Mouse (Mus musculus): ENCODE data around the gene Ikzf1.

The Ikzf1 gene

DNA sequence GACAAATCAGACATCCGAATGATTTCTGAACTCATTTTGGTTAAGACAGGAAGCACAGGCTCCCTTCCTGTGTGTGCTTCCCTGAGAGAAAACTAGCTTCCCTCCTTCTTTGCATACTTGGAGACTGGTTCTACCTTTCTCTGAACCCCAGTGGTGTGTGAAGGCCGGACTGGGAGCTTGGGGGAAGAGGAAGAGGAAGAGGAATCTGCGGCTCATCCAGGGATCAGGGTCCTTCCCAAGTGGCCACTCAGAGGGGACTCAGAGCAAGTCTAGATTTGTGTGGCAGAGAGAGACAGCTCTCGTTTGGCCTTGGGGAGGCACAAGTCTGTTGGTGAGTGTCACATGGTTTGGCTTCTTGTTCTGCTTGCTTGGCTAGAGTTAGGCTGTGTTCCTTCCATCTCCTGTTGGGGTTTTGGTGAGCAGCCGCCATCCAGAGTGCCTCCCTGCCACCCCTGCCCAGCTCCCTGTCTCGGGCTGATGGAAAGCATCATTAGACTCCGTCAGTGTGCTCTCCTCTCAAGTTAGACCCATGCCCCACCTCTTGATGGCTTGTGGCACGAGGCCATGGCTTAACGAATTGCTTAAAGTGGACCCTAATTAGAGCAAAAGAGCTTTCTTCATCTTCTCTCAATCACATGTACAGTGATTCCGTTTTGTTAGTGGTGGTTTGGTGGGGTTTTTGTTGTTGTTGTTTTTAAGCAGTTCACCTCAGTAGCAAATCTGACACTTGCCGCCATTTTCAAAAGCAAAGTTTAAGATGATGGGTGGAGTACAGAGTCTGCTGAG is 5.4 kb downstream of the Ikzf1 start:
- no peak for DNase-seq (ENCODE audit: low spot score)

DNA sequence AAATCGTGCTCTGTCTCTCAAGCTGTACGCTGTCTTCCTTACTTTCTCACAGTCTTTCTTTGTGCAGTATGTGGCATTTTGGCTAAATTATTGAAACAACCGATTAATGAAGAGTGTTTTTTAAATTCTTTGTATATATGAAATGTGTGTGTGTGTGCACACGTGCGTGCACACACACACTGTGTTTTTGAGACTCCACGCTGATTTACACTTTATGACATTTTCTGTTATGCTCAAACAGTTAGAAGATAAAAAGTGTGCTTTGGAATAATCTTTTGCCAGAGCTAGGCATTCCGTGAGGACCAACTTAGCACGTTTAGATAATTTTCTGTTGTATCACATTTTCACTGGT is 6.0 kb downstream of the Ikzf1 start:
- no peak for DNase-seq (ENCODE audit: low spot score)

DNA sequence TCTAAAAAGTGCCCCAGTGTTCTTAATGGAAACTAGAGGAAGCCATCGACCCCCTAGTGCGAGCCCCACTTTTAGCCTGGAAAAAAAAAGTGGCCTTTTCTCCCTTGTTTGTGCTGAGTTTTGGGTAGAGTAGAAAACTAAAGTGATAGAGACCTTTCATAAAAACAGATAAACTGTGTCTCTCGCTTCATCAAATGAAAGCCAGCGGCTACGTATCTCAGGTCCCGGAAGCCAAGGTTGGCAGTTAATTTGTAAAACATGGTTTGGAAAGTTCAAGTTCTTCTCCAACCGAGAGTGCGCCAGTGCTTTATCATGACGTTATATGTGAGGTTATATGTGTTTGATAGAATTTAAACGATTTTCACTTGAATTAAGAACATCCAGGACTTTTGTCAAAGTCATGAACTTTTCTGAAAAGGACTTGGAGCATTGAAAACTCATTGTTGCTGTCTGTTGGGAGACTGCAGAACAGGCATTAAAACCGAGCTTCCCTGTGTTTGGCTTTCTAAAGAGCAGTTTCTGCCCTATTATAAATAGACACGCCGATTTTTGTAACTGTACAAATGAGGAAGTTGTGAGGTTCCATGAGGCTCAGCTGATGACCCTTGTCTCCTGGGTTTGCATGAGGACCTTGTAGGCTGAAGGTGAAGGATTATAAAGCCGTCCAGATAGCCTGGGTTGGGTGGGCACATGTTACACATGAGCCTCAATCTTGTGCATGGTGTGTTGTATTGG is 6.7 kb downstream of the Ikzf1 start:
- no peak for DNase-seq (ENCODE audit: low spot score)

DNA sequence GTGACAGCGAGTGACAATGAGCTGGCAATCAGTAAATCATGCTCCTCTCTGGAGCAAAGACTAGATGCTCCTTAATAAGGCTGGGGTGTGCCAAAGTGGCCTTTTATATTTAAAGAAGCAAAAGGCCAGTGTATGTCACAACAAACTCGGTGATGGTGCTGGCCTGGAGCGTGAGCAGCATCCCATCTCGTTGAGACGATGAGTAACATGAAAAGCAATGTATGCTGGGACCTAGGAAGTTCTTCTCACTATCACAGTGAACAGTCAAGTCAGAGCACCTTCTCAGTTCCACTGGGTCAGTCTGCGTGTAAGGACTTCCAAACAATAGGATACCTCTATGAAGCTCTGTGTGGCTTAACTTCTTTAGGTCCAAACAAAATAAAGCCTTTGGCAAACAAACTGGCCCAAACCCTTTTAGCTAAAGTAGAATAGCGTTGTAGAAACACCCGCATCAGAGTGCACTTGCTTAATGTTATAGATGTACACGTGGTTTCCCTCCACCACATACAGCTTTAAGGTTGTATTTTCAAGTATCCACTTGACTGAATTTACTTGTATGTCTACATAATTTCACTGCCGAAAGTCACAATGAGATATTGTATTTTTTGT is 7.9 kb downstream of the Ikzf1 start:
- no peak for DNase-seq (ENCODE audit: low spot score)

DNA sequence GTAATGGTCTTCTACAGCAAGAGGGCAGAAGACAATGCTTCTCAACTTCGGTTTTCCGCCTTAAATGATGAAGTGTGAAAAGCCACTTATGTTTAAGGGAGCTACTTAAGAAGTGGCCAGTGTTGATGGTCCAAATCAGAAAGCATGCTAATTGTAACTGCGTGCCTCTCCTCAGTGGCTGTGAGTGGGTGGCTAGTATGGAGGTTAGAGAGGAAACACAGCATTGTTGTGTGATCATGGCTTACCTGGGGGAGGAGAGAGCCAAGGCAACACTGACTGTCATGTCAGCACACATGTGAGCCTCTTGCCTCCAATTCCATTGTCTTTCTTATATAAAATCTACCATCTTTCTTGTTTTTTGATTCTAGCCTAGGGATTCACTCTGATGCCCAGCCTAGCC is 8.6 kb downstream of the Ikzf1 start:
- no peak for DNase-seq (ENCODE audit: low spot score)

DNA sequence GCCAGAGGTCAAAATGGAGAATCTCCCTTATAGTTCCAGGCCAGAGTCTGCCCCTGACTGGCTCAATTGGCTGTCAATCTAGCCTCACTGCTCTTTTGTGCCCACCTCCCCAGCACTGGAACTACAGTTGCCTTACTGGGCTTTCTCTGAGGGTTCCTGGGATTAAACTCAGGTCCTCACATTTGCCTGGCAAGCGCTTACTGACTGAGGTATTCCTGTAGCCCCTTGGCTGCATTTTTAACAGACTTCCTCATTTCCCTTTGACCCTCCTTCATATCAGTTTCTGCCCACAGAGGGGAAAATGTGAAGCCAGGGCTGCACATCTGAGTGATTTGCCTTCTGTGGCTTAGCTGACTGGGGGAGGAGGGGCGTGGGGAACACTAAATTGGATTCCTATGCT is 9.3 kb downstream of the Ikzf1 start:
- no peak for DNase-seq (ENCODE audit: low spot score)

DNA sequence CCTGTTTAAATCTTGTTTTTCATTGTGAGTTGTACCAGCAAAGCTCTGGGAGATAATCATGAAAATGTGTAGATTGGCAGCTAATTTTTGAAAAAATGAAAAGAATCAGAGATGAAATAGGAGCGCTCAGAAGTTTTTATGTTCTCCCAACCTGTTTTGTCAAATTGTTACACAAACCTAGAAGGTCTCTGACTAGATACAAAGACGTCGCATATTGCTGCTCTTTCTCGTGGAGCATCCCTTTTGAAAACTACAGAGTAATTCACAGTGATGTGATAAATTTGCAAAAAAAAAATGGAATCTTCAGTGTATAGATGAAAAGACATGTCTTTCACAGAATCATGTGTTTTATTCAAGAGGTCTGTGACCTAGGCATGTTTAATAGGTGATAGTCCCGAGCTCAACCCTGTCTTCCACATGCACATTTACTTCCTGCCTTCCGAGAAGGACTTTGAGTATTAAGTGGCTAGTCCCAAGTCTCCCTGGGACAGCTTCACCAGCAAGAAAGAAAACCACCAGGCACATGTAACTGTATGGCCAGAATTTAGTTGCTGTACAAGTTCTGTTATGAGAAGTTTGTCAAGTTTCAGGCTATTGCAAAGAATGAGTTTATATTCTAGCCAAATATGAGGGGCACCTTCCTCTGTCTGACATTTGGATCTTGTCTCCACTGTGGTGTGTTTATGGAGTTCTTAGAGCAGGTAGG is 9.8 kb downstream of the Ikzf1 start:
- DNase-seq (ENCODE audit: low spot score): no peak

DNA sequence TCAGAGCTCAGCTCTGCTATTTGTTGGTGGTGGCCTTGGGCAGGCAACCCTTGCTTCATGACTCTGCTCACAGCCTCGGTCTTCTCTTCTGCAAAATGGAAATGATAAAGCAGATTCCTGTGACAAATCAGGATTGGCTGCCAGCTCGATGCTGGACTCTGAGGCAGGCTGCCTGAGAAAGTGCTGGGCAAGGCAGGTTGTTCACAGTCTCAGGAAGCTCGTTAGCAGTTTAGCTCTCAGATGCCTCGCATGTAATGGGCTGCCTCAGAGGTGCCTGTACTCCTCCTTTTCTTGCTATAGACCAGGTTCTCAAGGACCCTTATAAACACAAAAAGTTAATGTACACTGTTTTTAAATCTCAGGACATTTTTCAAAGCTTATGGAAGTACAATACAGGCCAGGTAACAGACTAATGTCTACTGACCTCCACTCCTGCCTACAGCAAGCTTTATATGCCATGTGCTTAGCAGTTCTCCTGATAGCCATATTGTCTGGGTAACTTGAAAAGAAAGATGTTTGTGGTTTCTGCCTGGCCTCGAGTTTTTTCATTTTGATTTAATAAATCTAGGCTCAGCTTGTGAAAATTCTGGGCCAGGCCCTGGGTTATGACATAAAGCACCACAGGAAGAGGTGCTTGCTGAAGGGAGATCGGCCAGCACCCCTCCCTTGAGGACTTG is 10.5 kb downstream of the Ikzf1 start:
- DNase-seq (ENCODE audit: low spot score): no peak

DNA sequence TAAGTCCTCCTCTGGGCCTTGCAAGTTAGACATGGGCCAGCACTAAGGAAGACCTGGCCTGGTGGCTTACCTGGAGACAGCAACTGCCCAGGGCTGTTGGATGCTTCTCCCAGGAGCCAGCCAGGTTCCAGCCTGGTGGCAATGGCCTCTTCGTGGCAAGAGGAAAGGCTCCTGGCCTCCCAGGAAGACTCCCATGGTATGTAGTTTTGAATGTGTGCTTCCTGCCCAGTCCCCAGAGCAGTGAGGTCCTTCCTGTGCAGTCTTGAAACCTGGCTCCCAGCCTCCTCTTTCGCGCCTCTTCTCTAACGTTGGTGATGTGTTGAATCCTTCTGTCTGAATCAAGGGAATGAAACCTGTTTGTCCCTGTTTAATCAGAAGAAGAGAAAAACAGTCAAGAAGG is 11.1 kb downstream of the Ikzf1 start:
- DNase-seq (ENCODE audit: low spot score): no peak

DNA sequence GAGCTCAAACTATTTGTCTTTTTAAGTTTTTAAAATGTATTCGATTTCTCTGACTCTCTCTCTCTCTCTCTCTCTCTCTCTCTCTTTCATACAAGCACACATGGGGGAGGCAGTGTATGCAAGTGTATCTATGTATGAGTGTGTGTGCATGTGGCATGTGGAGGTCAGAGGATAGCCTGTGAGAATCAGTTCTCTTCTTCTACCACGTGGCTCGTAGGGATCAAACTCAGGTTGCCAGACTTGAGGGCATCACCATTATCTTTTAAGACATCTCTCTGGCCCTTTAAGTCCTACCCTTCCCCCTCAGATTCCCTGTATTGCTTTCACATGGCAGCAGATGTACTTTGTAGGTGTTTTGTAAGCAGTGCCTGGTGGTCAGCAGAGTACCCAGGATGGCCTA is 12.0 kb downstream of the Ikzf1 start:
- DNase-seq (ENCODE audit: low spot score): no peak

DNA sequence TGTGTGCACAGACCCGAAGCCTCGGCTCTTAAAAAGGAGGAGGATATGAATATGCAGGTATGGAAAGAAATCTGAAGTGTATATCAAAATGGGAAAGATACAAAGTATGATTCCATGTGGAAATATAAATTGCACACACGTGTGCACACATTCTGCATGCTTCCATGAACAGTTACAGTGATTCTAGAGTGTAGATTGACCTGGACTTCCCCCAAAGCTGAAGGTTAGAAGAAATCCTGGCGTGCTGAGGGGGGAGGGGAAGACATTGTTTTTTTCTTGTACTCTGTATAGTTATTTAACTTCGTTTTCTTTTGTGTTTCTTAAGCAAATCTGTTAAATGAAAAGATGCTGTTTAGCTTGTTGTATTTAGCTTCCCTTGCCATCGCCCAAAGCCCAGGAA is 16.6 kb downstream of the Ikzf1 start:
- DNase-seq (ENCODE audit: low spot score): no peak

DNA sequence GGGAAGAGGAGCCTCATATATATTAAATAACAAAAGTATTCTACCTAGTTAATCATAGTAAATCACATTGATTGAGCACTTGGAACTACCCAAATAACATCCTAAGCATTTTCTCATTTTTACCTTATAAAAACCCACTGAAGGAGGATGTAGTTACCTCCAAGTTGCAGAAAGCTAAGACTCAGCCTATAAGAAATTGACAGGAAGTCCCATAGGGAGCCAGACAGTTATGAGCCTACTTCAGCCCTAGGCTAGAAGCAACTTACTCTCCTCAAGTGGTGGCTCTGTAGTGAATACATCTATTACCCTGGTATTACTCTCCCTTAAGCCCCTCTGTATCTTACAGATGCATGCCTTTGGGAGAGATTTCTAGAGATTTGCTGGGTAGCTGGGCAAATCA is 19.0 kb downstream of the Ikzf1 start:
- no peak for DNase-seq (ENCODE audit: low spot score)

DNA sequence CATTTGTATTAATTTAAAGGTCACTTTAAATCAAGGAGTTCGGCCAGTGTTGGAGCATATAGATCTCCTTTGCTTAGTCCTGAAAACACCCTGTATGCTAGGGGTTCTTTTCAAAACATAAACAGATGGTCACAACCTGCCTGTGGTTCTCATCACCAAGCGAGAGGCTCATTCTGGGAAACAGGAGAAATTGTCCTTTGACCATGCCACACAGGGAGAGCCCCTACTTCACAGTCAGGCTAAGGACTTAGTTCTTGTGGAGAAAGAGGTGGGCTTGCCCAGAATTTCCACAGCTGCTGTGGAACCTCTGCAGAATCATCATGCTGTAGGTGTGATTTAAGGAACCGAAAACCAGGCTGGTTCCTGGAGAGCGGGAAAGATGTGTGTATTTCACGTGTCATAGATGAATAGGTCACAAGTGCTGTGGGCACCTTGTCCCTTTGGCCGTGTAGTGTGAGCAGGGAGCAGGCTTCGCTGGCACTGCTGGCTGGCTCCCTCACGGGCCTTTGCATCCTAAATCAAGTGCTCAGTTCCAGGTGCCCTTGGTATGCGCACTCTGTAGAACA is 23.4 kb downstream of the Ikzf1 start:
- DNase-seq (ENCODE audit: low spot score): no peak

DNA sequence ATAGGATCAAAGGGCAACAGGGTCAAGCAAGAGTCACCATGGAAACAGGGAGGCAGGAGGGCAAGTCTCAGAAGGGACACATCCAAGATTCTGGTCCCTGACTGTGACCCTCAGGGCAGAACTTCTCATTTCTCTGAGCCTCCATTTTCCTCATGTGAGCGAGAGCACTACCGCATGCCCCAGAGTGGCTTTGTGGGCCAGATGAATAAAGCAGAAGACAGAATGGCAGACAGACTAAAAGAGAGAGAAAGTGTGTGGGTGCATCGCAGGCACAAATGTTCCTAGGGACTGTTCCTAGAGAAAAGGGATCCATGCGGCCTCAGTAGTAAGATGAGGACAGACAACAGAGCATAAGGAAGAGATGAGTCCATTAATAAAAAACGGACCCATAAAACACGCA is 24.5 kb downstream of the Ikzf1 start:
- DNase-seq (ENCODE audit: low spot score): no peak

DNA sequence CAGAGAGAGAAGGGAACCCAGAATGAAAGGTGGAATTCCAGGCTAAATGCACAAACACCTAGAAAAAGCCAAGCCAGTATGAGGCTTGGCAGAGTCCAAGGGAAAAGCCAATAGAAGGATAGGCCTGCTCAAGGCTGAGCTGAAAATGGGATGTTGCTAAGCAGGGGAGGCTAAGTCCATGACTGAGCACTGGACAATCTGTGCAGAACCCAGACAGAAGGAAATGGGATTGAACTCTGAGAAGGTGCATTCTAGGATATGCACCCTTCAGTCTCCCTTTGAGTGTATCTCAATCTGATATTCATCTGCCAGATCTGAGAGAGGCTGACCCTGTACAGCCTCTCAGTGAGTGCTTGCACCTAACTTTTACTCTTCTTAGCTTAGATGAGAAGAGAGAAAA is 25.9 kb downstream of the Ikzf1 start:
- DNase-seq (ENCODE audit: low spot score): no peak

DNA sequence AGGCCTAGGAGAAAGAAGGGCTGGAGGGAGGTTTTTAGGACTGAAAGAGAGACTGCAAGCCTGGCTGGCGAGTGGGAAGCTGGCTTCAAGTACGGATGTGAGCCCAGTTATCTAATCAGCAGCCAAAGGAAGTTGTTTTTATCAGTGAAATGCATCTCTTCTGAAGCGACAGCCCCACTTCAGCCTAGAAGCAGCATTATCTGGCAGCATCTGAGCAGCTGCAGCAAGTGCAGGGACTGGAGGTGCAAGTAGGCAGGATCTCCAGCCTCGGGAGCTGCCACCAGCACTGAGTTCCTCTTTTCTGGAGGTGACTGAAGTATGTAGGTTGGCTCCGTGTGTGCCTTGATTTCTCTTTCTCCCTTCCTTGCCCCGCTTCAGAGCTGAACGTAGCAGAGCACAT is 26.9 kb downstream of the Ikzf1 start:
- DNase-seq (ENCODE audit: low spot score): no peak

DNA sequence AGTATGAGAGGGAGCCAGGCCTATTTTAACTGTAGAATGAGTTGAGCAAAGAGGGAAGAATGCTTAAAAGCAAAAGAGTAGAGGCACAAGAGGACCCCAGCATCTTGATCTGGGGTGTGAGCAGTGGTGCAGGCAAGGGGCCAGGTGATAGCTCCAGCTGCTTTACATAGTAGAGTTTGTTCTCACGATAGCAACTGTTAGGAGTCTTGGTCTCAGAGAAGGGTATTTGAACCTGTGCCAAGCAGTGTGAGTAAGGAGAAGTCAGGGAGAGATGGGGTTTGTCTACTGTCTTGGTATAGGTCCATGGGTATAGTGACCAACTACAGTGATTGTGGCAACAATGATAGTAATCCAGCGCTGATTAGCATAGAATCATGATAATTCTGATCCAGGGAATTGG is 29.9 kb downstream of the Ikzf1 start:
- no peak for DNase-seq (ENCODE audit: low spot score)

DNA sequence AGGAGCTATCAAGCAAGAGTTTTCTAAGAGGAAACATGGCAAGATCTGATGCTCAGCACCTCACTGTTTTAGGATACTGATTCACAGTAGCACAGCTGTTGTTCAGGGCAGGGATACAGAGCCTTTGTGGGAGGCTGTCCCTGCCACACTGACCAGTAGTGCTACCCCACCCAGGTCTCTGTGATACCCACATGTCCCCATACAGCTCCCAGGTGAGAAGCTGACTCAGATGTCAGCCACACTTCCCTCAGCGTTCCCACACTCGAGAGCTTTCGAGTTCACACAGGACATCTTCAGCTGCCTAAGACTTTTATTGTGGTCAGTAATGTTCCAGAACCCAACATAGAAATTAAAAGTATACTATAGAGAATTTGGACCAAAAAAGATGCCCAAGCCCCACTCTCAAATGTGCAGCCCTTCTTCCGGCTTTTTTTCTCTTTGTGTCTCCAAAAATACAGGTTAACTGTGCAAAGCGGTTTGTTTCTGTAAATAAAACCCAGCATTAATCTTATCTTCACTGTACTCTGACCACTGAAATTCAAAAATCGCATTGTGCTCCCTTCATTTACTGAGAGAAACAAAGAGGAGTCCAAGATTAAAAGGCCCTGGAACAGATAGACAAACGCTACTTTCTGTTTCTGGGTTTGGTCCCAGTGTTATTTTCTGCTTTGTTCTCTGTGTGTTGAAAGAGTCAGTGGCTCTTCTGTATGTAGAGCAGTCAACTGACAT is 31.3 kb downstream of the Ikzf1 start:
- DNase-seq (ENCODE audit: low spot score): no peak

DNA sequence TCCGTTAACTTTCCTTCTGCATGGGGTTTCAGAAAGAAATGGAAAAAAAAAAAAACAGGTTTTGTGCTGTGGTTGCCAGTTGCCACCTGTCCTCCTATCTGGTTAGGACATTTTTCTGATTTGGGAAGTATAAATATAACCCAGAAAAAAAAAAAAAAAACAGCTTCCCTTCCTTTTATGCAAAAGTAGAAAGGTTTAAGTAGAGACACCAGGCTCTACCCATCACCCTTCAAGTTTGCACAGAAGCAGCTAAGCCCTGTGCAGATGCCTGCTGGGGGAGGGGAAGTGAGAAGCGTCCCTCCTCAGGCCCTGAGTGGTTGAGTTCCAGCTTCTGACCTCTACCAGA is 31.9 kb downstream of the Ikzf1 start:
- no peak for DNase-seq (ENCODE audit: low spot score)

DNA sequence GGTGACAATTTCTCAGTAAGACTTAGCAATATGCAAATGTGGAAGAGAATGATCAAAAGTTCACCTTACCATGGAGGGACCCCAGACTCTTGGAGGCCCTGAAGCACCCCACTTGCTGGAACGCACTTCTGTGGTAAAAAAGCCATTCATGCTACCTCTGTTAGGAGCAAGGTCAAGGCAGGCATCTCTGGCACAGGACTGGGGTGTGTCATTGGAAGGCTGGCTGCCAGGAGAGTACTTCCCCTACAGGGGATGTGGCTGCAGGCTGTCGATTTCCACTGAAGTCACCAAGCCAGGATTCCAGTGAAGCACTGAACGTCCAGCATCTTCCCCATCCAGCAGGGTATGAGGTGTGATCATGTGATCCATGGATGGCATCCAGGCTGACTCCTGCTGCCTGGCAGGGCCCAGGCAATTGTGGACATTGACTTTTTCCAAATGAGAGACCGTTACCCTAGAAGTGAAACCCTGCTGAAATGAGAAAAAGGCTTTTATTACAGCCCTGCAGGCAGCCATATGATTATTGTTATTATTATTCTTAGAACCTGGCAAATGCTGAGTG is 32.9 kb downstream of the Ikzf1 start:
- DNase-seq (ENCODE audit: low spot score): no peak

DNA sequence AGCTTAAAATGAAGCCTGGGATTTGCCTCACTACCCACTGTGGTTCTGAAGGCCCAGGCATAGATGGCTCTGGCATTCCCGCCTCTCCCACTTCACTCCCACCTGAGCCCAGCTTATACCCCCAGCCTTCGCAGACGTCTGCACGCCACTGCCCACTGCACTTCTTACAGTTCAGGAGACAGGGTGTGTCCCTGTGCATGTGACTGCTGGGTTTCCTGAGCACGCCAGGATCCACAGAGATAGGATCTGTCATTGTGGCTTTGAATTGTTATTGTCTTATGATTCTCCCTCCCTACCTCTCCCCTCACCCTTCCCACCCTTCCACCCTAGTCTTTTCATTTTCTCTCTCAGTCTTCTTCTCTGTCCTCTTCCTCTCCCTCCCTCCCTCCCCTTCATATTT is 34.9 kb downstream of the Ikzf1 start:
- no peak for DNase-seq (ENCODE audit: low spot score)

Data from testis, postnatal 10 days (tissue).